Mouse (Mus musculus) liver, embryonic 16.5 days (tissue): ENCODE measurements around the gene Slc25a4. TPM values are rescaled to one million over a fixed set of nuclear protein-coding genes. Genes with fewer than 3 reads are reported as not detected.

Experiments used
- ATAC-seq: fragments of 200-750 bp; cut with Nextera tagmentation; 2 replicates; pipeline ENCODE4 v1.8.0; 2017; ENCODE audit warnings: low read depth, mild to moderate bottlenecking, moderate number of reproducible peaks, moderate library complexity
- H3K27ac ChIP-seq: fragments of 300-500 bp; sonication (generic); 2 replicates; pipeline ENCODE4 v1.5.1; 2014; ENCODE audit warnings: mild to moderate bottlenecking, low read length
- H3K27me3 ChIP-seq: fragments of 300-500 bp; sonication (generic); 2 replicates; pipeline ENCODE4 v1.6.1; 2014; ENCODE audit warnings: low read depth, low read length, mixed read lengths; ENCODE audit not compliant: control insufficient read depth, insufficient read depth
- H3K36me3 ChIP-seq: fragments of 300-500 bp; sonication (generic); 2 replicates; pipeline ENCODE4 v1.6.1; 2014; ENCODE audit warnings: mild to moderate bottlenecking; ENCODE audit not compliant: control insufficient read depth, insufficient read depth
- H3K4me1 ChIP-seq: fragments of 300-500 bp; sonication (generic); 2 replicates; pipeline ENCODE4 v1.6.1; 2014; ENCODE audit warnings: low read depth, low read length, mixed read lengths; ENCODE audit not compliant: control insufficient read depth
- H3K4me2 ChIP-seq: fragments of 300-500 bp; sonication (generic); 2 replicates; pipeline ENCODE4 v1.6.1; 2014; ENCODE audit warnings: low read depth, low read length, mixed read lengths
- H3K4me3 ChIP-seq: fragments of 300-500 bp; sonication (generic); 2 replicates; pipeline ENCODE4 v1.5.1; 2014; ENCODE audit warnings: low read depth, mild to moderate bottlenecking, low read length
- H3K9ac ChIP-seq: fragments of 300-500 bp; sonication (generic); 2 replicates; pipeline ENCODE4 v1.6.1; 2014; ENCODE audit warnings: low read depth, low read length
- H3K9me3 ChIP-seq: fragments of 300-500 bp; sonication (generic); replicated peaks from 2 replicates; pipeline ENCODE4 v1.6.1; 2016; ENCODE audit warnings: low read length; ENCODE audit not compliant: control insufficient read depth
- WGBS: fragments of 180-500 bp; shearing (Covaris S2); extraction: QIAGEN DNeasy Blood & Tissue Kit; methylation state at CpG from one replicate; pipeline ENCODE4 v1.1.7; 2014; ENCODE audit not compliant: insufficient replicate concordance; 5-methylcytosine and 5-hydroxymethylcytosine counted together
- polyA plus RNA-seq: library from polyadenylated mRNA; unstranded; fragments of >200 nt; fragmentation: Nextera tagmentation; extraction: Ambion mirVana; gene quantifications from 2 replicates; pipeline ENCODE4 v1.2.1, GENCODE M21; 2015

Gene Slc25a4
- polyA plus RNA-seq, 1 experiment from 2014 or later = 92.4 TPM

DNA sequence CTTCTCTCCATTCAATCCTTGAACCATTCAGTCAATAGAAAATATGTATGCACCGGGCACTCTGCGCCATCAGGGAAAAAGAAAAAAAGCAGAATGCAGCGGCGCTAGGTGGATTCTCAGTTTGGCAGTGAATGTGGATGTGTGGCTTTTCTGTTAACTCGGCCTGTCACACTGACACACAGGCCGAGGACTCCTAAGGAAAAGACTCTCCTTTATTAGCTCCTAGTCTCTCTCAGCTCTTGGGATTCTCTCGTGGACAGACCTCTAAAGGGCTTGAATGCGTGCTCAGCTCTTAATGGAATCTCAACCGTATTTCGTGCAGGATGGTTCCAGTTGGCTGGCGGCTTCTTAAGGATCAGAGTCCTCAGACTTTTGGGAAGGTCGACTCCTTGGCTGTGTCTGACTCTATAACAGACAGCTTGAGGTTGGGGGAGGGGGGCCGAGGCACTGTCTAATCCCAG is 557 bp upstream of the Slc25a4 start:
- Histone ChIP-seq H3K4me3 (peak overlapping the region; percentile 70), H3K27ac (peak overlapping the region; percentile 62), H3K4me2 (peak overlapping the region; percentile 71), H3K36me3 (no peaks in the 10 kb centered on the region; the same call in 1 of the 2 replicates), H3K9me3 (no peaks in the 10 kb centered on the region), H3K27me3 (no peaks in the 10 kb centered on the region), H3K4me1 (peaks cover 10% of the 10 kb centered on the region), H3K9ac (no peak overlapping the region)
- WGBS = 23% methylated on average over 13 of the region's 13 CpGs
- ATAC-seq = no peak

DNA sequence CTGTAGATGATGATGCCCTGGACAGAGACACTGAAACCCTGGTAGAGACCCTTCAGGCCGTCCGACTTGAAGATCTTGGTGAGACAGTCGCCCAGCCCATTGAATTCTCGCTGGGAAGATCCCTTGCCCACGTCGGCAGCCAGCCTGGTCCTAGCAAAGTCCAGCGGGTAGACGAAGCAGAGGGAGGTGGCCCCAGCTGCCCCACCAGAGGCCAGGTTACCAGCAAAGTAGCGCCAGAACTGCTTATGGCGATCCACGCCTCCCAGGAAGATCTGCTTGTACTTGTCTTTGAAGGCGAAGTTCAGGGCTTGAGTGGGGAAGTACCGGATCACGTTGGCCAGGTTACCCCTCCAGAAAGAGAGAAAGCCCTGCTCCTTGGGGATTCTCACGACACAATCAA is 2.0 kb downstream of the Slc25a4 start:
- no peak overlapping the region for H3K4me3 ChIP-seq
- no peak overlapping the region for H3K4me2 ChIP-seq
- H3K4me1 ChIP-seq = peaks cover 10% of the 10 kb centered on the region
- WGBS = 68% methylated on average over 15 of the region's 15 CpGs
- no peak for ATAC-seq
- H3K27me3 ChIP-seq = no peaks in the 10 kb centered on the region
- H3K27ac ChIP-seq = no peak overlapping the region
- H3K9ac ChIP-seq = no peak overlapping the region
- no peaks in the 10 kb centered on the region; the same call in 1 of the 2 replicates for H3K36me3 ChIP-seq
- H3K9me3 ChIP-seq = no peaks in the 10 kb centered on the region

DNA sequence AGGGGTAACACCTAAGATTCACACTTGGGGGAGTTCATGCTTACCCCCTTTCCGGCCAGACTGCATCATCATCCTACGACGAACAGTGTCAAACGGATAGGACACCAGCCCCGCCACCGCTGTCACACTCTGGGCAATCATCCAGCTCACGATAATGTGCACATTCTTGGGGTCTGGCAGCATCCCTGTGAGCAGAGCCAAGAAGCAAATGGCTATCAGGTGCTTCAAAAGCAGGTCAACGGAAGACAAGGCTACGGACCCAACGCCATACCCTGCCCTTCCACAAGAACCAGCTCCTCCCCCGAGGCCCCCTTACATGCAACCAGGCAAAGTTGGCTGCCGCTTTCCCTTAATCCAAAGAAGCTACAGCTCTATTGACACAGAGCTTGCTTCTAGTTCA is 2.7 kb downstream of the Slc25a4 start:
- WGBS = 82% methylated on average over 12 of the region's 12 CpGs
- H3K9ac ChIP-seq = no peak overlapping the region
- H3K4me1 ChIP-seq = peaks cover 10% of the 10 kb centered on the region
- no peaks in the 10 kb centered on the region for H3K27me3 ChIP-seq
- H3K9me3 ChIP-seq = no peaks in the 10 kb centered on the region
- no peak overlapping the region for H3K27ac ChIP-seq
- no peak for ATAC-seq
- no peaks in the 10 kb centered on the region; the same call in 1 of the 2 replicates for H3K36me3 ChIP-seq
- no peak overlapping the region for H3K4me3 ChIP-seq
- no peak overlapping the region for H3K4me2 ChIP-seq

DNA sequence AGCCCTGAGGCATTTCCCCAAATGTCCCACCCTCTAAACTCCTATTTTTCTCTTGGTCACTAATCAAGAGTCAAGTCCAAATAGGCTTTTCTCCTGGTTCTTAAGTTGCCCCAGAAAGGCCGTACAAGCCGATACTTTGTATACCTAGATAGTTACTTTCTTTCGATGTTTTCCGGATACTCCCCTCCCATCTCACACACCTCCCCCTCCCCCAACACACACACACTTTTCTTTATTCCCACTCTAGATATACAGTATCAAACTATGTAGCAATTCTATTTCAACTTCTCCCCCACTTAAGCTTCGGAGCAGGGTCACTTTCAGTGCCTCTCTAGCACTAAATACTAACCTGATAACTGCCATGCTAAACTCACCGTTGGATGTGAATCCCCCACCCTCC is 5.0 kb downstream of the Slc25a4 start:
- WGBS = 82% methylated on average over 6 of the region's 6 CpGs
- H3K27ac ChIP-seq = no peak overlapping the region
- no peaks in the 10 kb centered on the region for H3K9me3 ChIP-seq
- H3K9ac ChIP-seq = no peak overlapping the region
- no peak for ATAC-seq
- no peak overlapping the region for H3K4me3 ChIP-seq
- no peak overlapping the region for H3K4me2 ChIP-seq
- H3K27me3 ChIP-seq = no peaks in the 10 kb centered on the region
- H3K4me1 ChIP-seq = peaks cover 6% of the 10 kb centered on the region
- H3K36me3 ChIP-seq = no peaks in the 10 kb centered on the region; the same call in 1 of the 2 replicates

DNA sequence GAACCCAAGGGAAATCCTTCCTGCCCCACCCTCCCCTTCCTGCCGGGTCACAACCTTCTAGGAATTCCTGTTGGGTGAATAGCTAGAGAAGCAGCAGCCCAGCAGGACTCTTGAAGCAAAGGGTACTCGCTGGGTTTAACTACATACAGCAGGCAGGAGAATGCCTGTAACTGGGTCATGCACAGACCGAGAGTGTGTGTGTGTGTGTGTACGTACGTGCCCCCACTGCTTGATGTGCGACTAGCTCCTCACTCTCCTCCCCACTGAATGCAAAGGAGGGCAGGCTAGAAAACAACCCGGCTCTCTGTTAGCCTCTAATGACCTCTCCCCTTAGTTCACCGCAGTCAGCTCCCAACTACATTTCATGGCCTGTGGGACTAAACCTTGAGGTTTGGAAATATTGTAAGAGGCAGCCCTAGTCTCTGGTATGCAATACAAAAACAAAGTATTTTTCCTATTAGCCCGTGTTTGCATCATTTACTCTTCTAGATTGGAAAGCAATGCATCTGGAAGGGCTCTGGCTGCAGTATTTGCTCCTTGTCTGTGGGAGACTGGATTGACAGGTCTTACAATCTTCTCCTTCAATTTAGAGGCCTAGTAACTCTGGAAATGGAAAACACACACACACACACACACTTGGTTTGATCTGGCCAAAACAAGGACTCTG is 6.0 kb downstream of the Slc25a4 start:
- 69% methylated on average over 9 of the region's 9 CpGs for WGBS

DNA sequence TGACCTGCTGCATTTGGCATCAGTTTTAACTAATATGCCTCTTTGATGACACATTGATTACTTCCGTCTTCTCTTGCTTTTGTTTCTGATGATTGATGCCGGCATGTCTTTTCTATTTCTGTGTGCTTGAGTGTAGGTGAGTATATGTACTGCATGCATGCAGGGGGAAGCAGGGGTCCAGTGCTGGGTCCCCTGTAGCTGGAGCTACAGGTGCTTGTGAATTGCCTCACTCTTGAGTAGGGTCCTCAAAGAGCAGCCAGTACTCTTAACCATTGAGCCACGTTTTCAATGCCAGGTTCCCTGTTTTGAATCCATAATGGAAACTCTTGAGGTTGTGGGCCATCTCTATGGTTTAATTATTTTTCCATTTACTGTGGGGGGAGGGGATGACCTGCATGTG is 6.8 kb downstream of the Slc25a4 start:
- no peak overlapping the region for H3K4me3 ChIP-seq

More for the DNA sequence above, 6.0 kb downstream of the Slc25a4 start:
- Histone ChIP-seq H3K4me3 (no peak overlapping the region), H3K9me3 (no peaks in the 10 kb centered on the region), H3K4me2 (no peak overlapping the region), H3K27me3 (no peaks in the 10 kb centered on the region), H3K9ac (no peak overlapping the region), H3K36me3 (no peaks in the 10 kb centered on the region; the same call in 1 of the 2 replicates), H3K27ac (no peak overlapping the region), H3K4me1 (peaks cover 3% of the 10 kb centered on the region)
- no peak for ATAC-seq

DNA sequence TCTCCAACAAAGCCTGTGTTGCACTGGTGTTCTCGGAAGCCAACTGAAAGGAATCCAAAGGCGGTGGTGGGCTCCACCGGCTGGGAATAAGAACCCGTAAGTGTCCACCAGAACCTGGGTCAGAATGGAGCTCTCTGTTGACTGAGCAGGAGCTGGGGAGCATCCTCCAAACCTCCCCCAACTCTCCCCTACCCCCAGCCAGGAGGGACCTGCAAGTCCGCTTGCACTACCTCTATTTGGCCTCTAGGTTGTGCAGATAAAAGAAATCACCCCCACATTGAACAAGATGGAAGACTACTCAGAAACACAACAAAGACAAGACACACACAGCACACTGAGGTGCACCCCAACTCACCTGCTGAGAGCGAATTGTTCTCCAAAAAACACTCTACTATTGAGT is 8.7 kb downstream of the Slc25a4 start:
- WGBS = 76% methylated on average over 6 of the region's 6 CpGs
- ATAC-seq = no peak

More for the DNA sequence above, 6.8 kb downstream of the Slc25a4 start:
- Histone ChIP-seq H3K4me2 (no peak overlapping the region), H3K36me3 (no peaks in the 10 kb centered on the region; the same call in 1 of the 2 replicates), H3K9ac (no peak overlapping the region), H3K27me3 (no peaks in the 10 kb centered on the region), H3K9me3 (no peaks in the 10 kb centered on the region), H3K27ac (no peak overlapping the region), H3K4me1 (no peaks in the 10 kb centered on the region; the same call in 1 of the 2 replicates)
- WGBS = 63% methylated on average over 3 of the region's 3 CpGs
- no peak for ATAC-seq

DNA sequence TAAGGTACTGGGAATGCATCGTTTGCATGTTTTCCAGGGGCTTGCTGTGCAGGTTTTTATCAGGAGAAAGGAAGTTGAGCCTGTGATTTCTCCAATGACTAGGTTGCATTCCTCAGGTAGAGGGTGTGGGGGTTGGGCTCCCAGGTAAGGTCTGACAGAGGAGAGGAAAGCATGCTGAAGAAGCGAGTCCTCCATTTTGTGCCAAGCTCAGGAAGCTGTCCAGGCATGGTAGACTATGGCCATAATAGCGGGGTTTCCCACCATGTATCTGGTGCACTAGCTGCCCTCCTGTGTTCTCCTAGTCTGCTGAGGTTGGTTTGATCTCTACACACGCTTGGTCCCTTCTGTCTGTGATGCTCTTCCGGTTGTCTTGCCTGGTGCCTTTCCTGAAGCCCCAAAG is 13.4 kb downstream of the Slc25a4 start:
- Histone ChIP-seq H3K36me3 (no peaks in the 10 kb centered on the region), H3K27me3 (no peaks in the 10 kb centered on the region), H3K27ac (no peak overlapping the region), H3K4me1 (no peaks in the 10 kb centered on the region), H3K9ac (no peak overlapping the region), H3K4me2 (no peak overlapping the region), H3K4me3 (no peak overlapping the region), H3K9me3 (no peaks in the 10 kb centered on the region)
- ATAC-seq = no peak
- 68% methylated on average over 5 of the region's 5 CpGs for WGBS

More for the DNA sequence above, 8.7 kb downstream of the Slc25a4 start:
- Histone ChIP-seq H3K27me3 (no peaks in the 10 kb centered on the region), H3K27ac (no peak overlapping the region), H3K9me3 (no peaks in the 10 kb centered on the region), H3K9ac (no peak overlapping the region), H3K36me3 (no peaks in the 10 kb centered on the region; the same call in 1 of the 2 replicates), H3K4me1 (no peaks in the 10 kb centered on the region), H3K4me2 (no peak overlapping the region), H3K4me3 (no peak overlapping the region)

DNA sequence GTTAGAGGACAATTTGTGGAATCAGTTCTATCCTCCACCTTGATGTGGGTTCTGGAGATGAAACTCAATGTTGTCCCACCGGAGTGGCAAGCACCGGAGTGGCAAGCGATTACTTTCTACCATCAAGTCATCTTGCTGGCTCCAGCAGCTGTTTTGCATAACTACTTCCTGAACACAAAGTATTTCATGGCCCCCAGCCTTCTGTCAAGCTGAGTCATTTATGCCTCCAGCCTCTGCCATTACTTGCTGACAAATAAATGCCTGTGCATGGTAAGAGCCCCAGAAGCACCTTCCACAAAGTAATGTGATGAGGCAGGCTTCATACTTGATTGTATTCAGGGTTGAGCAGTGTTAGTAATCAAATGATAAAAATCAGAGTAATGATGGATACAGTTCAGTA is 14.2 kb downstream of the Slc25a4 start:
- Histone ChIP-seq H3K9ac (no peak overlapping the region), H3K4me3 (no peak overlapping the region), H3K27me3 (no peaks in the 10 kb centered on the region), H3K4me2 (no peak overlapping the region), H3K36me3 (no peaks in the 10 kb centered on the region; the same call in 1 of the 2 replicates), H3K9me3 (no peaks in the 10 kb centered on the region), H3K27ac (no peak overlapping the region), H3K4me1 (no peaks in the 10 kb centered on the region)
- 68% methylated on average over 3 of the region's 3 CpGs for WGBS
- ATAC-seq = no peak
